Mouse (Mus musculus) limb, embryonic 14.5 days (tissue): ENCODE results near the gene Tceanc2. TPM values are rescaled to one million over a fixed set of nuclear protein-coding genes. Genes with fewer than 3 reads are reported as not detected.
A peak's percentile ranks its signal among the peaks of the same experiment; 100 is the strongest.

Source experiments
- ATAC-seq: fragments of 200-750 bp; cut with Nextera tagmentation; 2 replicates; pipeline ENCODE4 v1.8.0; 2017; ENCODE audit warnings: low read depth, moderate number of reproducible peaks, moderate TSS enrichment; ENCODE audit not compliant: low FRiP score
- DNase-seq: peaks from one replicate; pipeline ENCODE4 v3.0.0-alpha.2; 2015; ENCODE audit warnings: low spot score
- H3K27ac ChIP-seq: fragments of 300-500 bp; sonication (generic); replicated peaks from 2 replicates; pipeline ENCODE4 v1.5.1; 2014; ENCODE audit warnings: low read depth, mild to moderate bottlenecking, low read length, moderate library complexity, mixed read lengths
- H3K27me3 ChIP-seq: fragments of 300-500 bp; sonication (generic); 2 replicates; pipeline ENCODE4 v1.6.1; 2014; ENCODE audit warnings: low read length, mixed read lengths; ENCODE audit not compliant: control insufficient read depth, insufficient read depth
- H3K36me3 ChIP-seq: fragments of 300-500 bp; sonication (generic); 2 replicates; pipeline ENCODE4 v1.6.1; 2014; ENCODE audit warnings: mild to moderate bottlenecking, low read length, moderate library complexity, mixed read lengths; ENCODE audit not compliant: control insufficient read depth, insufficient read depth
- H3K4me1 ChIP-seq: fragments of 300-500 bp; sonication (generic); 2 replicates; pipeline ENCODE4 v1.6.1; 2014; ENCODE audit warnings: antibody characterized with exemption, low read length, mixed read lengths; ENCODE audit not compliant: control insufficient read depth, insufficient read depth
- H3K4me2 ChIP-seq: fragments of 300-500 bp; sonication (generic); replicated peaks from 2 replicates; pipeline ENCODE4 v1.6.1; 2014; ENCODE audit warnings: low read depth, mild to moderate bottlenecking, low read length, moderate library complexity; ENCODE audit not compliant: severe bottlenecking
- H3K4me3 ChIP-seq: fragments of 300-500 bp; sonication (generic); replicated peaks from 2 replicates; pipeline ENCODE4 v1.5.1; 2014; ENCODE audit warnings: low read length
- H3K9ac ChIP-seq: fragments of 300-500 bp; sonication (generic); 2 replicates; pipeline ENCODE4 v1.6.1; 2014; ENCODE audit warnings: mild to moderate bottlenecking, low read depth, low read length, moderate library complexity; ENCODE audit not compliant: severe bottlenecking
- H3K9me3 ChIP-seq: fragments of 300-500 bp; sonication (generic); 2 replicates; pipeline ENCODE4 v1.6.1; 2016; ENCODE audit warnings: low read length; ENCODE audit not compliant: control insufficient read depth
- POLR2A ChIP-seq: fragments of 200-500 bp; IDR thresholded peaks from 2 replicates; pipeline ENCODE4 v1.8.0; 2012; ENCODE audit warnings: inconsistent platforms, mild to moderate bottlenecking, moderate library complexity, borderline replicate concordance; ENCODE audit not compliant: insufficient read depth, insufficient read length; ENCODE audit errors: extremely low read depth
- WGBS: fragments of 180-500 bp; shearing (Covaris S2); extraction: QIAGEN DNeasy Blood & Tissue Kit; methylation state at CpG from one replicate; pipeline ENCODE4 v1.1.7; 2014; 5-methylcytosine and 5-hydroxymethylcytosine counted together
- polyA plus RNA-seq, 2 experiments: library from polyadenylated mRNA; depleted of rRNA in 1 of 2; stranded (reverse) in 1 of 2; unstranded in 1 of 2; fragments of >200 nt; fragmentation: Nextera tagmentation in 1 of 2; extraction: Ambion mirVana in 1 of 2; gene quantifications; 2 replicates each; pipeline versions ENCODE4 v1.2.1 to v1.2.3; 2012 to 2014

Gene Tceanc2
- polyA plus RNA-seq, 2 experiments, result 16.7 to 27.6 TPM

DNA sequence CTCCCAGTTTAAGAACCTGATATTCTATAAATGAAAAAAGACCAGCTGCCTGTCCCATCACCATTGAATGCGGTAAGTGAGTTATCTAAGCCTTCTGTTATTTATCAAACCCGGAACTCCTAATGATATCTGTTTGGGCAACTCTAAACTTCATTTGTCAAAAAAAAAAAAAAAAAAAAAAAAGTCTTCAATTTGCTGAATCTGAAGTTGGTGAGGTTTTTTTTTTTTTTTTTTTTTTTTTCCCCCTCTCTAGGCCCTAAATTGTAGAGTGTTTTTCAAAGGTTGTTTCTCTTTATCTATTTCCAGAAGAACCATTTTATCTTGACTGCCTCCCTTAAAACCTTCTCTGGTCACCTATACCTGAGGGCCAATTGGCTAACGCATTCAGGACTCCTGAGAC lies 44.0 kb downstream of the Tceanc2 start:
- ATAC-seq (no peak), DNase-seq (no peak)
- H3K27ac ChIP-seq, result no peak overlapping the region
- H3K36me3 ChIP-seq, result peaks cover 12% of the 10 kb centered on the region; the same call in 1 of the 2 replicates
- H3K9ac ChIP-seq, result no peak overlapping the region
- H3K27me3 ChIP-seq, result no peaks in the 10 kb centered on the region
- no peak for TF ChIP-seq POLR2A
- H3K4me2 ChIP-seq, result no peak overlapping the region
- 83% methylated on average over 3 of the region's 3 CpGs for WGBS
- H3K4me3 ChIP-seq, result no peak overlapping the region
- H3K4me1 ChIP-seq, result peaks cover 15% of the 10 kb centered on the region
- no peaks in the 10 kb centered on the region for H3K9me3 ChIP-seq

DNA sequence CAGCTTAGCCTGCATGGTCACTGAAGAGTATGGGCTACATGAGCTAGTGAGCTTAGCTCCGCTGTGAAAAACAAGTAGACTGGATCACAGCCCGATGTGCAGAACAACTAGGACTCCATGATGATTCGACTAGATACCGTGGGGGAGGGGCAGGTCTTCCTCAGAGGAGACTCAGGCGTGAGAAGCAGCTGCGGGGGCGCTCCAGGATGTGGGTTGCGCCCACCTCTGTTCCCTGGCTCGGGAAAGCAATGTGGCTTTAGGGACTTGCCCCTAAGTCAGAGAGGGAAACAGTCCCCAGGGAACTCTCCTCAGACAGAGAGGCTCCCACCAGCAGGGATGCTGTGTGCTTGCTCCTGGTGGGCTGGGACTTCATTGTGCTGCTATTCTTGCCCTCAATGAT lies 48.4 kb downstream of the Tceanc2 start:
- ATAC-seq (no peak), DNase-seq (no peak)
- H3K4me2 ChIP-seq, result no peak overlapping the region
- H3K27ac ChIP-seq, result no peak overlapping the region
- H3K27me3 ChIP-seq, result no peaks in the 10 kb centered on the region
- WGBS, result 31% methylated on average over 9 of the region's 9 CpGs
- TF ChIP-seq POLR2A, result no peak
- no peaks in the 10 kb centered on the region for H3K9me3 ChIP-seq
- no peak overlapping the region for H3K4me3 ChIP-seq
- H3K4me1 ChIP-seq, result no peaks in the 10 kb centered on the region; the same call in 1 of the 2 replicates
- H3K36me3 ChIP-seq, result no peaks in the 10 kb centered on the region
- no peak overlapping the region for H3K9ac ChIP-seq

DNA sequence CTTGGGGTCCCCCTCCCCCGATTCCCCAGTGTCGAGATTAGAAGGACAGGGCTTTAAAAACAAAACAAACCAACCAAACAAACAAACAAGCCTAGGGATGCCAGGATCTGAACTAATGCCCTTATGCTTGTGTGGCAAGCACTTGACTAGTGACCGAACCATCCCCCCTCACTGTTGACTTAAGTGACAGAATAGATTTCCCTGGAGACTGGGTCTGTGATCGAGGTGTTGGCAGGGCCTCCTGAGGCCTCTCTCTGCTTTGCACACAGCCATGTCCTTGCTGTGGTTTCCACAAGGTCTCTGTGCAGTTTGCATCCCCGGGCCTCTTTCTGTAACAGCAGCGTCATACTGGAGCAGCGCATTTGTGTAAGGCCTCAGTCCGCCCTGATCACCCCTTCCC lies 49.5 kb downstream of the Tceanc2 start:
- H3K27me3 ChIP-seq, result no peaks in the 10 kb centered on the region
- 82% methylated on average over 8 of the region's 8 CpGs for WGBS
- no peak overlapping the region for H3K4me2 ChIP-seq
- no peaks in the 10 kb centered on the region for H3K36me3 ChIP-seq
- H3K27ac ChIP-seq, result no peak overlapping the region
- H3K9ac ChIP-seq, result no peak overlapping the region
- H3K4me3 ChIP-seq, result no peak overlapping the region
- no peak for TF ChIP-seq POLR2A
- ATAC-seq (no peak), DNase-seq (no peak)
- H3K9me3 ChIP-seq, result no peaks in the 10 kb centered on the region
- no peaks in the 10 kb centered on the region for H3K4me1 ChIP-seq

DNA sequence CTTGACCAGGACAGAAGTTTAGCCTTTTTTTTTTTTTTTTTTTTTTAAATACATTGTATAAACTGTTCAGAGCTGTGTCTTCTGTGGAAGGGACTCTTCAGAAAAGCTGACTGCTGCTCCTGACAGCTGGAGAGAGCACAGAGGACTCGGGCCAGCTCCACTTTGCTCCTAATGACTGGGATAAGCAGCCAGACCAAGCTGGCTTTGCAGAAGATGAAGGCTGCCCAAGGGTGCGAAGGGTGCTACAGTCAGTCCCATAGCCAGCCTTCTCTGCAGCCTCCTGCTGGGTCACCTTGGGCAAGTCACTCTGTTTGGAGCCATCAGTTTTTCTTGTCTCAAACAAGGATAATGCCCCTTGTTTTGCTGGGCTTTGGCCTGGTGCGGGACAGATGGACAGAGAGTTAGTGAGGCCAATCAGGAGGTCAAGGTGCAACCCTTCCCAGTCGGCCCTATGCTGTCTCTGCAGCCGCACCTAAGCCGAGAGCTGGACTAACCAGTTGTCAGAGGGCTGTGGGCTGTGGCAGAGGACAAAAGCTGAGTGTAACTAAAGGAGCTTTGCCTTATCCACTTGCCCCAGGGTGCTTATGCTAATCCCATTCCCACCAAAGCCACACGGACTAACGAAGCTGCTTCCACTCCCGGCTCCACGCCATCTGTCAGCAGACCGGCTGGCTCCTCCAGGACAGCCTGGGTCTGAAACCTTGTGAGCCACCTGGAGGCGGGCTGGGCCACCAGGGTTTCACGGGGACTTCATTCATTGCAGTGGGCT lies 50.8 kb downstream of the Tceanc2 start:
- H3K27ac ChIP-seq, result no peak overlapping the region
- H3K4me2 ChIP-seq, result no peak overlapping the region
- H3K9ac ChIP-seq, result 0 out of 2 replicates have a peak overlapping the region, but pooled peaks have one; percentile 7
- H3K36me3 ChIP-seq, result no peaks in the 10 kb centered on the region
- no peaks in the 10 kb centered on the region for H3K27me3 ChIP-seq
- no peaks in the 10 kb centered on the region for H3K9me3 ChIP-seq
- 0 out of 2 replicates have a peak, but pooled peaks cover 5% of the 10 kb centered on the region for H3K4me1 ChIP-seq
- ATAC-seq (0 out of 2 replicates have a peak, but pooled peaks have one; percentile 21), DNase-seq (no peak)
- no peak for TF ChIP-seq POLR2A
- 27% methylated on average over 13 of the region's 13 CpGs for WGBS
- H3K4me3 ChIP-seq, result no peak overlapping the region

DNA sequence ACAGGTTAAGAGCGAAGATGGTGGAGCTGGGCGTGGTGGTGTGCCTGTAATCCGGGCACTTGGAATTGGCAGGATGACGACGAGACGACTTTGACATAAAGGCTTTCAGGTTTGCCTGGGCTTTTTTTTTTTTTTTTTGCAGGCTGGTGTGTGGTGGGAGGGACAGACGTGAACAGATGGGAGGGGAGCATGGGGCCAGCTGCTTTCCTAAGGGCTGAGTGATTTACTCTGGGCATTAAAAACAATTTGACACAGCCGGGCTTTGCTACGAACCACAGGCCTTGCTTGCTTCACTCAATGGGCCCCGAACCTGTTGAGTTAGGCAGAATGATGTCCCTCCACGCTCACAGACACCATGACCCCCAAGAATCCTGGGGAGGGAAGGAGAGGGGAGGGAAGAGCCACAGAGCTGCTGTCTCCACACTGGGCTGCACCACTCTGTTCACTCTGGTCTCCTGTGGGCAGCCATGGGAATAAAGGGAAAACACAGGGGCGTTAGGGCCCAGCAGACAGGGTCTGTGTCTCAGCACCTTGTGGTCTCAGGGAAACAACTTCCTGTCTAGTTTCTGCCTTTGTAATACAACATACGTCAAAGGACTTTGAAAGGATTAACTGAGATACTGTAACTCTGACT lies 51.9 kb downstream of the Tceanc2 start:
- no peak overlapping the region for H3K4me3 ChIP-seq
- no peaks in the 10 kb centered on the region for H3K27me3 ChIP-seq
- 0 out of 2 replicates have a peak, but pooled peaks cover 5% of the 10 kb centered on the region for H3K4me1 ChIP-seq
- no peaks in the 10 kb centered on the region for H3K9me3 ChIP-seq
- H3K9ac ChIP-seq, result no peak overlapping the region
- no peak for TF ChIP-seq POLR2A
- H3K27ac ChIP-seq, result no peak overlapping the region
- DNase-seq (no peak), ATAC-seq (peak; percentile 56; the same call in 1 of the 2 replicates)
- WGBS, result 35% methylated on average over 13 of the region's 13 CpGs
- H3K4me2 ChIP-seq, result no peak overlapping the region
- H3K36me3 ChIP-seq, result no peaks in the 10 kb centered on the region
